Mouse (Mus musculus) retina, postnatal 1 day (tissue): Measurements from ENCODE around the gene Txnip.
"Not testable (repeated sequence)": the region's sequence is repeated elsewhere in the genome, so short reads cannot be mapped to it uniquely, and the experiment has no call there.

Experiments used
- DNase-seq: peaks from one replicate; pipeline ENCODE4 v3.0.0-alpha.2; 2012

Txnip gene

GRCm38 (mm10) chr3:96557694-96558093 lies at the start of gene Txnip:
TSS of gene Txnip (plus strand) at chr3:96557957.
- peak; percentile 99 for DNase-seq

GRCm38 (mm10) chr3:96507966-96508365 lies 49.8 kb upstream of the Txnip start:
- DNase-seq: not testable (repeated sequence)

GRCm38 (mm10) chr3:96520171-96520570 lies 37.6 kb upstream of the Txnip start:
- DNase-seq: no peak

- DNase-seq: peak; percentile 48
Observed at GRCm38 (mm10) chr3:96522149-96522548, 35.6 kb upstream of the Txnip start.

- DNase-seq: no peak
Observed at GRCm38 (mm10) chr3:96524028-96524810, 33.5 kb upstream of the Txnip start.

GRCm38 (mm10) chr3:96524914-96525313 lies 32.8 kb upstream of the Txnip start, which contains the start of gene Hfe2:
TSS of gene Hfe2 (plus strand) at chr3:96525172.
- no peak for DNase-seq

GRCm38 (mm10) chr3:96526013-96526762 lies 31.6 kb upstream of the Txnip start:
- DNase-seq: no peak

- peak; percentile 60 for DNase-seq
Observed at GRCm38 (mm10) chr3:96526864-96527542, 30.8 kb upstream of the Txnip start.

GRCm38 (mm10) chr3:96528506-96528905 lies 29.3 kb upstream of the Txnip start:
- DNase-seq: peak; percentile 40

- DNase-seq: no peak
Observed at GRCm38 (mm10) chr3:96532050-96532449, 25.7 kb upstream of the Txnip start.

GRCm38 (mm10) chr3:96534300-96534699 lies 23.5 kb upstream of the Txnip start:
- no peak for DNase-seq

GRCm38 (mm10) chr3:96539316-96539715 lies 18.4 kb upstream of the Txnip start:
- DNase-seq: no peak

- no peak for DNase-seq
Observed at GRCm38 (mm10) chr3:96540740-96541139, 17.0 kb upstream of the Txnip start.

GRCm38 (mm10) chr3:96541328-96542078 lies 16.3 kb upstream of the Txnip start:
- DNase-seq: peak; percentile 74

- DNase-seq: no peak
Observed at GRCm38 (mm10) chr3:96542554-96542953, 15.2 kb upstream of the Txnip start.

- no peak for DNase-seq
Observed at GRCm38 (mm10) chr3:96543345-96543744, 14.4 kb upstream of the Txnip start.

- no peak for DNase-seq
Observed at GRCm38 (mm10) chr3:96545565-96545964, 12.2 kb upstream of the Txnip start.

- DNase-seq: no peak
Observed at GRCm38 (mm10) chr3:96546880-96547279, 10.9 kb upstream of the Txnip start.

GRCm38 (mm10) chr3:96547389-96547960 lies 10.3 kb upstream of the Txnip start:
- peak; percentile 75 for DNase-seq

GRCm38 (mm10) chr3:96548824-96549223 lies 8.9 kb upstream of the Txnip start:
- no peak for DNase-seq

GRCm38 (mm10) chr3:96549346-96549745 lies 8.4 kb upstream of the Txnip start:
- no peak for DNase-seq

- peak; percentile 54 for DNase-seq
Observed at GRCm38 (mm10) chr3:96551203-96551602, 6.6 kb upstream of the Txnip start.
